Mouse (Mus musculus) limb, embryonic 11.5 days (tissue): ENCODE measurements around the gene Ccdc9. TPM values are rescaled to one million over a fixed set of nuclear protein-coding genes. Genes with fewer than 3 reads are reported as not detected.

Experiments used
- ATAC-seq: fragments of 200-750 bp; cut with Nextera tagmentation; 2 replicates; pipeline ENCODE4 v1.8.0; 2017; ENCODE audit warnings: low read depth; ENCODE audit not compliant: insufficient number of reproducible peaks, low FRiP score, low TSS enrichment
- DNase-seq: peaks from one replicate; pipeline ENCODE4 v3.0.0-alpha.2; 2015; ENCODE audit warnings: low spot score
- H3K27ac ChIP-seq: fragments of 300-500 bp; sonication (generic); replicated peaks from 2 replicates; pipeline ENCODE4 v1.5.1; 2014; ENCODE audit warnings: low read depth, mild to moderate bottlenecking, low read length
- H3K27me3 ChIP-seq: fragments of 300-500 bp; sonication (generic); 2 replicates; pipeline ENCODE4 v1.6.1; 2014; ENCODE audit warnings: mild to moderate bottlenecking, low read length, mixed read lengths; ENCODE audit not compliant: control insufficient read depth, insufficient read depth
- H3K36me3 ChIP-seq: fragments of 300-500 bp; sonication (generic); 2 replicates; pipeline ENCODE4 v1.6.1; 2014; ENCODE audit warnings: mild to moderate bottlenecking, low read length, moderate library complexity, mixed read lengths; ENCODE audit not compliant: control insufficient read depth, insufficient read depth
- H3K4me1 ChIP-seq: fragments of 300-500 bp; sonication (generic); 2 replicates; pipeline ENCODE4 v1.6.1; 2014; ENCODE audit warnings: low read length, mixed read lengths; ENCODE audit not compliant: control insufficient read depth, insufficient read depth
- H3K4me2 ChIP-seq: fragments of 300-500 bp; sonication (generic); 2 replicates; pipeline ENCODE4 v1.6.1; 2014; ENCODE audit warnings: low read depth, mild to moderate bottlenecking, moderate library complexity; ENCODE audit not compliant: severe bottlenecking
- H3K4me3 ChIP-seq: fragments of 300-500 bp; sonication (generic); 2 replicates; pipeline ENCODE4 v1.5.1; 2014; ENCODE audit warnings: low read depth, low read length
- H3K9ac ChIP-seq: fragments of 300-500 bp; sonication (generic); 2 replicates; pipeline ENCODE4 v1.6.1; 2014; ENCODE audit warnings: mild to moderate bottlenecking, low read length
- H3K9me3 ChIP-seq: fragments of 300-500 bp; sonication (generic); 2 replicates; pipeline ENCODE4 v1.6.1; 2016; ENCODE audit warnings: low read length; ENCODE audit not compliant: control insufficient read depth
- whole genome bisulfite sequencing: fragments of 180-500 bp; shearing (Covaris S2); extraction: QIAGEN DNeasy Blood & Tissue Kit; methylation state at CpG from one replicate; pipeline ENCODE4 v1.1.7; 2014; 5-methylcytosine and 5-hydroxymethylcytosine counted together
- polyA plus RNA-seq: library from polyadenylated mRNA; unstranded; fragments of >200 nt; fragmentation: Nextera tagmentation; extraction: Ambion mirVana; gene quantifications from 2 replicates; pipeline ENCODE4 v1.2.1, GENCODE M21; 2014

The Ccdc9 gene
- polyA plus RNA-seq, 1 experiment from 2014 or later, result 20.2 TPM

- no peaks in the 10 kb centered on the region for H3K27me3 ChIP-seq
- peak overlapping the region; percentile 24 for H3K4me3 ChIP-seq
- peak; percentile 91 for DNase-seq
- peak overlapping the region; percentile 68 for H3K27ac ChIP-seq
- peak; percentile 38; the same call in 1 of the 2 replicates for ATAC-seq
- H3K9ac ChIP-seq, result no peak overlapping the region; the same call in 1 of the 2 replicates
- H3K36me3 ChIP-seq, result no peaks in the 10 kb centered on the region
- H3K4me1 ChIP-seq, result peaks cover 22% of the 10 kb centered on the region
- peak overlapping the region; percentile 59 for H3K4me2 ChIP-seq
- H3K9me3 ChIP-seq, result no peaks in the 10 kb centered on the region; the same call in 1 of the 2 replicates
- WGBS, result under 1% methylated on average over 22 of the region's 22 CpGs
These were observed 10.3 kb upstream of the Ccdc9 start for GRCm38 (mm10) chr7:16296766-16297390.

- DNase-seq (no peak), ATAC-seq (no peak)
- WGBS, result 40% methylated on average over 2 of the region's 2 CpGs
- no peak overlapping the region; the same call in 1 of the 2 replicates for H3K4me3 ChIP-seq
- H3K27me3 ChIP-seq, result no peaks in the 10 kb centered on the region
- H3K9me3 ChIP-seq, result no peaks in the 10 kb centered on the region; the same call in 1 of the 2 replicates
- no peak overlapping the region for H3K9ac ChIP-seq
- no peaks in the 10 kb centered on the region for H3K36me3 ChIP-seq
- H3K4me2 ChIP-seq, result peak overlapping the region; percentile 59; the same call in 1 of the 2 replicates
- H3K27ac ChIP-seq, result peak overlapping the region; percentile 68; the same call in 1 of the 2 replicates
- H3K4me1 ChIP-seq, result peaks cover 22% of the 10 kb centered on the region
These were observed 9.6 kb upstream of the Ccdc9 start for GRCm38 (mm10) chr7:16296146-16296545.

DNA sequence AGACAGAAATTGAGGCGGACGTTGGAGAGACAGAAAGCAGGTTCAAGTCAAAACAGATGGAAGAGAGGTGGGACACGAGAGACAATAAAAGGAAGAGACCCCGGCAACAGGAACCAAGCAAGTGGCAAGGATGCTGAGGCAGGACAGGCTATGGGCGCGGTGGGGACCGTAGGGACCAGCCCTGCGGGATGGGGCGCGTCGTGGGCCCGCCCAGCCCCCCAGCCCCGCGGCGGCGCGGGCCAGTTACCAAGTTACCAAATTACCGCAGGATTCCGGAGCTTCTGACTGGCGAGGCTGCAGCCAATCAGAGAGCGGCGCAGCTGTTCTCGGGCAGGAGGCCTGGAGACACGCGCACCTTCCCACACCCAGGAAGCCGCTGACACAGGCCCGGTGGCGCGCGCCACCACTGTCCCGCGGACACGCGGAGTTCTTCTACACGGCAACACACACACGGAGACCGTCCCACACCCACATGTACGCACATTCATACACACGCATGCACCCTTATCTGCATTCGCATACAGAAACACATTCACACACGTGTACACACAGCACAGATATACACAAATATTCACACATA is 8.8 kb upstream of the Ccdc9 start:
- no peaks in the 10 kb centered on the region for H3K27me3 ChIP-seq
- no peaks in the 10 kb centered on the region for H3K36me3 ChIP-seq
- H3K9ac ChIP-seq, result peak overlapping the region; percentile 53
- H3K4me2 ChIP-seq, result peak overlapping the region; percentile 92
- WGBS, result 2% methylated on average over 41 of the region's 41 CpGs
- peaks cover 22% of the 10 kb centered on the region for H3K4me1 ChIP-seq
- H3K9me3 ChIP-seq, result no peaks in the 10 kb centered on the region; the same call in 1 of the 2 replicates
- peak; percentile 19 for ATAC-seq
- peak; percentile 79 for DNase-seq
- H3K27ac ChIP-seq, result peak overlapping the region; percentile 84
- H3K4me3 ChIP-seq, result peak overlapping the region; percentile 40

DNA sequence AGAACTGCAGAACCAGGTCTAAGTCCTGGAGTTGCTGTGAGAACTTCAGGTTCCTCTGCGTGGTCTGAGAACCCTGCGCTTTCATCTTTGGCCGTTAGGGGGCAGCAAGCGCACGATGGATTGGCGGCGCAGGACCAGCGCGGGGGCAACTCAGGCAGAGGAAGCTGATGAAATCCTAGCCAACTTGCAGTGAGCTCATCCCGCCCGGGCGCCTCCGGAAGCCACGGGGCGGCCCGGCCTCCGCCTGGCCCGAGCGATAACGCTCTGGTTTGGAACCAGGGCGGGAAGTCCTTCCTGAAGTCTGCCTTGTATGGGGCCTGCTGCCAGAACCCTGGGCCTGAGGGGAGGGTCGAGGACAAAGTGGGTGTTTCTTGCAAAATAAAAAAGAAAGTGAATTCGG is 8.2 kb upstream of the Ccdc9 start:
- Histone ChIP-seq H3K27me3 (no peaks in the 10 kb centered on the region), H3K9me3 (no peaks in the 10 kb centered on the region; the same call in 1 of the 2 replicates), H3K27ac (peak overlapping the region; percentile 84), H3K36me3 (no peaks in the 10 kb centered on the region), H3K4me3 (peak overlapping the region; percentile 40), H3K4me1 (peaks cover 20% of the 10 kb centered on the region), H3K4me2 (peak overlapping the region; percentile 92), H3K9ac (peak overlapping the region; percentile 53)
- WGBS, result 0% methylated on average over 23 of the region's 23 CpGs
- DNase-seq (peak; percentile 98), ATAC-seq (peak; percentile 68)

GRCm38 (mm10) chr7:16294346-16294745 is 7.8 kb upstream of the Ccdc9 start:
- H3K4me3 ChIP-seq, result peak overlapping the region; percentile 40; the same call in 1 of the 2 replicates
- H3K27me3 ChIP-seq, result no peaks in the 10 kb centered on the region
- peak overlapping the region; percentile 92; the same call in 1 of the 2 replicates for H3K4me2 ChIP-seq
- no peak overlapping the region for H3K27ac ChIP-seq
- H3K9me3 ChIP-seq, result no peaks in the 10 kb centered on the region
- H3K9ac ChIP-seq, result no peak overlapping the region
- H3K4me1 ChIP-seq, result peaks cover 20% of the 10 kb centered on the region
- DNase-seq (peak; percentile 51), ATAC-seq (no peak)
- 31% methylated on average over 4 of the region's 4 CpGs for WGBS
- no peaks in the 10 kb centered on the region for H3K36me3 ChIP-seq

GRCm38 (mm10) chr7:16287791-16288190 is 1.2 kb upstream of the Ccdc9 start:
- no peak overlapping the region for H3K4me2 ChIP-seq
- peaks cover 2% of the 10 kb centered on the region; the same call in 1 of the 2 replicates for H3K36me3 ChIP-seq
- 0 out of 2 replicates have a peak, but pooled peaks cover 5% of the 10 kb centered on the region for H3K4me1 ChIP-seq
- no peak overlapping the region for H3K27ac ChIP-seq
- H3K9ac ChIP-seq, result no peak overlapping the region
- no peaks in the 10 kb centered on the region for H3K9me3 ChIP-seq
- WGBS, result 84% methylated on average over 1 of the region's 1 CpGs
- ATAC-seq (no peak), DNase-seq (no peak)
- H3K4me3 ChIP-seq, result no peak overlapping the region
- no peaks in the 10 kb centered on the region for H3K27me3 ChIP-seq

GRCm38 (mm10) chr7:16287016-16287415 is 421 bp upstream of the Ccdc9 start:
- WGBS, result 80% methylated on average over 2 of the region's 2 CpGs
- Histone ChIP-seq H3K4me3 (peak overlapping the region; percentile 73), H3K9ac (peak overlapping the region; percentile 74; the same call in 1 of the 2 replicates)

DNA sequence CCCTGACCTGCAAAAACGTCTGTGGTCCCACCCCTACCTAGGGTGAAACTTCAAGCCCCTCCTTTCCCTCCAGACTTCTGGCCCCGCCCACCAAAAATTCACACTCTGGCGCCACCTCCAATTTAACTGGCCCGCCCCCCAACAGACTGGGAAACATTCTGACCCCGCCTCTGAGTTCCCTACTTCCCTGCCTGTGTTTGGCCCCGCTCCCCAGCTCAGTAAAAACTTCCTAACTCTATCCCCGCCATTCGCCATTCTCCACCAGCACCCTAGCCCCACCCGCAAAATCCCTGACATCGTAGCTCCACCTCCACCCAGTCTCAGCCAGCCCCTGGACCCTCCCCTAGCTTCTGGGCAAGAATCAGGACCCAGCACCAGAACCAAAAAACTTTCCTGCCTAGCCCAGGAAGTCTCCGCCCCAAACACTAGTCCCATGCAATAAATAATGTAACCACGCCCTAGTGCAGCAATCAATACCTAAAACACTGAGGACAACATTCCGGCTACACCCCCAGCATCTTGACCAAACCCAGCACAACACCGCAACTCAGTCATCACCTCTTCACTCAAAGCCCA is 1.1 kb downstream of the Ccdc9 start:
- Histone ChIP-seq H3K9ac (no peak overlapping the region), H3K27ac (0 out of 2 replicates have a peak overlapping the region, but pooled peaks have one; percentile 14), H3K4me2 (peak overlapping the region; percentile 53), H3K4me3 (peak overlapping the region; percentile 73), H3K27me3 (no peaks in the 10 kb centered on the region), H3K4me1 (0 out of 2 replicates have a peak, but pooled peaks cover 5% of the 10 kb centered on the region), H3K9me3 (no peaks in the 10 kb centered on the region), H3K36me3 (peaks cover 10% of the 10 kb centered on the region; the same call in 1 of the 2 replicates)
- 1% methylated on average over 14 of the region's 14 CpGs for WGBS
- ATAC-seq, result peak; percentile 70
- peak; percentile 66 for DNase-seq

More at GRCm38 (mm10) chr7:16287016-16287415, 421 bp upstream of the Ccdc9 start:
- ATAC-seq (no peak), DNase-seq (no peak)
- no peaks in the 10 kb centered on the region for H3K27me3 ChIP-seq
- peak overlapping the region; percentile 90; the same call in 1 of the 2 replicates for H3K27ac ChIP-seq
- H3K36me3 ChIP-seq, result peaks cover 6% of the 10 kb centered on the region; the same call in 1 of the 2 replicates
- 0 out of 2 replicates have a peak, but pooled peaks cover 5% of the 10 kb centered on the region for H3K4me1 ChIP-seq
- no peaks in the 10 kb centered on the region for H3K9me3 ChIP-seq
- peak overlapping the region; percentile 53 for H3K4me2 ChIP-seq
